ENCODE assay signal across 8 mouse cellular contexts in genomic region chr10:80700732-80701131, GRCm38 (mm10). TPM values are rescaled to one million over a fixed set of nuclear protein-coding genes. Genes with fewer than 3 reads are reported as not detected.
DNase-seq lines count a peak whose midpoint lies in the region; ATAC-seq and TF ChIP-seq lines count a peak whose summit lies in the region.

No protein-coding gene starts in this region.

- no peak overlapping the region for H3K27ac ChIP-seq in heart, embryonic 11.5 days (ENCODE audit: low read depth, low read length)
- peak overlapping the region; percentile 5; the same call in 1 of the 2 replicates for H3K27ac ChIP-seq in ES-Bruce4 (ENCODE audit: insufficient read depth, low read length)
- no peak overlapping the region for H3K27ac ChIP-seq in midbrain, embryonic 11.5 days (ENCODE audit: low read depth, low read length)

- DNase-seq in heart, postnatal 4 days = no peak
- no peak for DNase-seq in midbrain, embryonic 11.5 days (ENCODE audit: low spot score, missing footprints)
- no peak for DNase-seq in adipocyte (ENCODE audit: low spot score)
- no peak for DNase-seq in urinary bladder, postnatal 4 days (ENCODE audit: low spot score in 2 of 2)
- no peak for DNase-seq in urinary bladder, postnatal 36 days (ENCODE audit: low spot score in 2 of 2)

- 41% methylated on average over 4 of the region's 4 CpGs for WGBS in heart, embryonic 11.5 days (ENCODE audit: insufficient replicate concordance)
- 50% methylated on average over 4 of the region's 4 CpGs for WGBS in midbrain, embryonic 11.5 days

- no peak for ATAC-seq in heart, embryonic 11.5 days (replicated peaks; ENCODE audit: insufficient number of reproducible peaks, low FRiP score, low TSS enrichment)
- peak; percentile 14; a peak in 3 of 4 replicates for ATAC-seq in hematopoietic stem cell, adult 5-6 weeks (replicated peaks in 1 of 2; ENCODE audit: insufficient read depth in 1 of 2, low FRiP score in 2 of 2, low TSS enrichment in 1 of 2, low read depth in 1 of 2, poor library complexity in 2 of 2, severe bottlenecking in 2 of 2)
- no peak for ATAC-seq in midbrain, embryonic 11.5 days (ENCODE audit: low FRiP score)

- no peaks in the 10 kb centered on the region for H3K27me3 ChIP-seq in heart, embryonic 11.5 days (ENCODE audit: control insufficient read depth, insufficient read depth, low read length)
- no peaks in the 10 kb centered on the region for H3K27me3 ChIP-seq in ES-Bruce4 (ENCODE audit: control insufficient read depth, insufficient read depth, low read length, poor library complexity, severe bottlenecking)
- no peaks in the 10 kb centered on the region for H3K27me3 ChIP-seq in midbrain, embryonic 11.5 days (ENCODE audit: control insufficient read depth, insufficient read depth, low read length)

- H3K36me3 ChIP-seq in heart, embryonic 11.5 days (ENCODE audit: control insufficient read depth, insufficient read depth, low read length) = no peaks in the 10 kb centered on the region
- no peaks in the 10 kb centered on the region for H3K36me3 ChIP-seq in ES-Bruce4 (ENCODE audit: control insufficient read depth, insufficient read depth, low read length, poor library complexity, severe bottlenecking)
- H3K36me3 ChIP-seq in midbrain, embryonic 11.5 days (ENCODE audit: control insufficient read depth, insufficient read depth, low read length) = no peaks in the 10 kb centered on the region

- H3K4me3 ChIP-seq in heart, embryonic 11.5 days (ENCODE audit: low read depth, low read length) = peak overlapping the region; percentile 61
- H3K4me3 ChIP-seq in ES-Bruce4 (ENCODE audit: low read depth, low read length) = peak overlapping the region; percentile 54
- H3K4me3 ChIP-seq in midbrain, embryonic 11.5 days (ENCODE audit: low read depth, low read length) = peak overlapping the region; percentile 63

- no peak for TF ChIP-seq EP300 in ES-Bruce4 (IDR thresholded peaks at IDR 0.05; ENCODE audit: insufficient read depth, low read depth, low read length)

- TF ChIP-seq POLR2A in ES-Bruce4 (IDR thresholded peaks at IDR 0.05; ENCODE audit: insufficient read depth, low read length) = no peak

- peak overlapping the region; percentile 95 for H3K4me2 ChIP-seq in heart, embryonic 11.5 days
- peak overlapping the region; percentile 77; the same call in 1 of the 2 replicates for H3K4me2 ChIP-seq in midbrain, embryonic 11.5 days

- peaks cover 45% of the 10 kb centered on the region for H3K4me1 ChIP-seq in heart, embryonic 11.5 days (ENCODE audit: control insufficient read depth, insufficient read depth, low read length)
- peaks cover 3% of the 10 kb centered on the region for H3K4me1 ChIP-seq in ES-Bruce4 (ENCODE audit: control insufficient read depth, insufficient read depth, low read length)
- H3K4me1 ChIP-seq in midbrain, embryonic 11.5 days (ENCODE audit: control insufficient read depth, insufficient read depth, low read length) = peaks cover 16% of the 10 kb centered on the region

- no peaks in the 10 kb centered on the region for H3K9me3 ChIP-seq in heart, embryonic 11.5 days (replicated peaks; ENCODE audit: control insufficient read depth, low read length)
- no peaks in the 10 kb centered on the region for H3K9me3 ChIP-seq in ES-Bruce4 (replicated peaks; ENCODE audit: control insufficient read depth, insufficient read depth, low read length, poor library complexity, severe bottlenecking)
- no peaks in the 10 kb centered on the region for H3K9me3 ChIP-seq in midbrain, embryonic 11.5 days (ENCODE audit: control insufficient read depth, low read length)

- no peak for TF ChIP-seq CTCF in ES-Bruce4 (IDR thresholded peaks at IDR 0.05; ENCODE audit: low read depth, low read length)

- H3K9ac ChIP-seq in heart, embryonic 11.5 days (ENCODE audit: low read depth, low read length) = peak overlapping the region; percentile 65
- H3K9ac ChIP-seq in ES-Bruce4 (ENCODE audit: low read depth, poor library complexity, severe bottlenecking) = peak overlapping the region; percentile 68; the same call in 1 of the 2 replicates
- H3K9ac ChIP-seq in midbrain, embryonic 11.5 days (ENCODE audit: low read length) = peak overlapping the region; percentile 80

RNA-seq across cellular contexts. Expression of gene Mob3a, which starts 1.0 kb away (rescaled TPM):
- 38.9 and 39.0 TPM in 2 replicates for polyA plus RNA-seq in heart, embryonic 11.5 days (2014; fragmentation: Nextera tagmentation; extraction: Ambion mirVana)
- total RNA-seq in heart, postnatal 4 days (2021) = 10 to 100 TPM; 12.5 to 13.0 TPM
- polyA plus RNA-seq in ES-Bruce4 (2011; ENCODE audit: insufficient read depth, insufficient read length, low read depth, missing spikeins) = 17.5 and 19.8 TPM in 2 replicates
- 81.1 and 92.3 TPM in 2 replicates for total RNA-seq in hematopoietic stem cell, adult 5-6 weeks (2017)
- polyA plus RNA-seq in midbrain, embryonic 11.5 days (2014; fragmentation: Nextera tagmentation; extraction: Ambion mirVana) = 50.2 and 52.7 TPM in 2 replicates

RNA-seq across cellular contexts. Expression of gene Izumo4, which starts 1.3 kb away (rescaled TPM):
- 8.2 and 8.5 TPM in 2 replicates for polyA plus RNA-seq in heart, embryonic 11.5 days (2014; fragmentation: Nextera tagmentation; extraction: Ambion mirVana)
- total RNA-seq in heart, postnatal 4 days (2021) = 1 to 10 TPM; 3.2 to 4.6 TPM
- 7.2 and 9.6 TPM in 2 replicates for polyA plus RNA-seq in ES-Bruce4 (2011; ENCODE audit: insufficient read depth, insufficient read length, low read depth, missing spikeins)
- 9.5 and 10.4 TPM in 2 replicates for total RNA-seq in hematopoietic stem cell, adult 5-6 weeks (2017)
- 6.7 and 6.9 TPM in 2 replicates for polyA plus RNA-seq in midbrain, embryonic 11.5 days (2014; fragmentation: Nextera tagmentation; extraction: Ambion mirVana)

RNA-seq across cellular contexts. Expression of gene Mknk2, which starts 22.8 kb away (rescaled TPM):
- 62.1 and 68.8 TPM in 2 replicates for polyA plus RNA-seq in heart, embryonic 11.5 days (2014; fragmentation: Nextera tagmentation; extraction: Ambion mirVana)
- 100 to 1,000 TPM; 105 TPM for total RNA-seq in heart, postnatal 4 days (2021)
- 54.6 and 57.4 TPM in 2 replicates for polyA plus RNA-seq in ES-Bruce4 (2011; ENCODE audit: insufficient read depth, insufficient read length, low read depth, missing spikeins)
- 52.4 and 75.9 TPM in 2 replicates for total RNA-seq in hematopoietic stem cell, adult 5-6 weeks (2017)
- 42.0 and 49.4 TPM in 2 replicates for polyA plus RNA-seq in midbrain, embryonic 11.5 days (2014; fragmentation: Nextera tagmentation; extraction: Ambion mirVana)

RNA-seq across cellular contexts. Expression of gene Ap3d1, which starts 41.3 kb away (rescaled TPM):
- 51.5 and 59.3 TPM in 2 replicates for polyA plus RNA-seq in heart, embryonic 11.5 days (2014; fragmentation: Nextera tagmentation; extraction: Ambion mirVana)
- total RNA-seq in heart, postnatal 4 days (2021) = 10 to 100 TPM; 47.8 to 53.8 TPM
- polyA plus RNA-seq in ES-Bruce4 (2011; ENCODE audit: insufficient read depth, insufficient read length, low read depth, missing spikeins) = 53.8 and 55.2 TPM in 2 replicates
- 37.7 and 45.2 TPM in 2 replicates for total RNA-seq in hematopoietic stem cell, adult 5-6 weeks (2017)
- polyA plus RNA-seq in midbrain, embryonic 11.5 days (2014; fragmentation: Nextera tagmentation; extraction: Ambion mirVana) = 63.2 and 68.4 TPM in 2 replicates

RNA-seq across cellular contexts. Expression of gene Btbd2, which starts 43.9 kb away (rescaled TPM):
- 37.6 and 47.0 TPM in 2 replicates for polyA plus RNA-seq in heart, embryonic 11.5 days (2014; fragmentation: Nextera tagmentation; extraction: Ambion mirVana)
- 10 to 100 TPM; 42.2 to 42.4 TPM for total RNA-seq in heart, postnatal 4 days (2021)
- 45.6 and 47.1 TPM in 2 replicates for polyA plus RNA-seq in ES-Bruce4 (2011; ENCODE audit: insufficient read depth, insufficient read length, low read depth, missing spikeins)
- total RNA-seq in hematopoietic stem cell, adult 5-6 weeks (2017) = 13.6 and 35.8 TPM in 2 replicates
- 43.8 and 51.7 TPM in 2 replicates for polyA plus RNA-seq in midbrain, embryonic 11.5 days (2014; fragmentation: Nextera tagmentation; extraction: Ambion mirVana)

Comparison
In these comparisons a context has a peak if more than half of its experiments do, and no peak if none do; other contexts are left out.
1. ATAC-seq: peak in hematopoietic stem cell, adult 5-6 weeks (2 of 2); none in heart, embryonic 11.5 days (single experiment) and midbrain, embryonic 11.5 days (single experiment).
2. Peak in every context shown above with its lines, with median percentiles within 50 percentile points of each other: H3K4me3 ChIP-seq and H3K9ac ChIP-seq.